Mouse (Mus musculus): ENCODE measurements at regions not wholly inside any gene's neighbourhood (a gene's known extent, or its start where the extent isn't known, plus 50 kb on each side); places are given as distances from the start of the nearest gene placed in this dataset.
"Not testable (repeated sequence)": the region's sequence is repeated elsewhere in the genome, so short reads cannot be mapped to it uniquely, and the experiment has no call there.

DNA sequence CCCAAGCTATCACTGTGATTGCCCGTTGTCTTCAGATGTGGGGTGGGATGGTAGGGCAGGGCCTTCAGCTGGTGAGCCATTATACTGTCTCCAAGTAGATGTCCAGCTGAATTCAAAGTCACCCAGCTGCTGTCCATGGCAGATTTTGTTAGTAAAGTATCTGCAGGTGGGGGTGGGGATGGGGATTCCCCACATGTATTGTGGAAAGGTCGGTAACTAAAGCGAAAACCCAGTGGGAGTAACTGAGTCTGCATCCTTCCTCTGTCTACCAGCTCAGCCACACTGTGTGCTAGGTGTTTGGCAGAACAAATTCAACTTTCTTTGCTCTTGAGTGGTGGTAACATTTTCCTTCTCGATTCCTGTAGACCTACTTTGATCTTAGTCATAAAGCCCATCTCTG lies 163.2 kb upstream of the 1700056E22Rik start:
- ATAC-seq: peak; percentile 46

DNA sequence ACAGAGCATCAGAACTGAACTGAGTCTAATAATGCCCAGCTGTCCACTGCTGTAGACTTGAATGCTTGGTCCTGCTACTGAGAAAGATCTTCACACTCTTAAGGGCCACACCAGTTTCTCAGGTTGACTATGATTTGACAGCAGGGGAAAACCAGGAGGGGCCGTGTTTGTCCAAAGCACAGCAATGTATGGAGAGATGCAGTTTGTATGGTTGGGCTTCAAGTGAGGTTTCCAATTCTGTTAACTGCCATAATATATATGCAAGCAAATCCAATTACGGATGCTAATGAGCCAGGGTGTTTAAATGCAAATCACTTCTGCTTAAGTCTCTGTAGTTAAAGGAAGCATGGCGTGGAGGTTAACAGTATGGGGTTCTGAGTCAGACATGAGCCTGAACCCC lies 157.2 kb upstream of the 1700056E22Rik start:
- ATAC-seq: no peak

DNA sequence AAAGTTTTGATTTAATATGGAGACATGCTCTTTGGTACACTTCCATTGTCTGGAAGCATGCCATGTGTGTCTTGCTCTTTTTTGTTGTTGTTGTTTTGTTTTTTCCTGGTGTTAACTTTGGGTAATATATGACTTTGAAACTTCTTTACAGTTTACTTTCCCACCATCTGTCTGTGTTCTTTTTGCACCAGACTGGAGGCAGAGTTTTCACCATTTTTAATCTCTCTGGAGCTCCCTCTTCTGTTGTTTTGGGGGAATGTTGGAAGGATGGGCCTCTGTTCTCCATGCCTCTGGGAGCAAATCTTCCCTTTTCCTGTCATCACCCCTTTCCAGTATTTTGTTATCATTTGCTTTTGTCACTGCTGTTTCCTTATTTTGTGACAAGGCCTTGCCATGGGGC lies 153.5 kb upstream of the 1700056E22Rik start:
- ATAC-seq: no peak

DNA sequence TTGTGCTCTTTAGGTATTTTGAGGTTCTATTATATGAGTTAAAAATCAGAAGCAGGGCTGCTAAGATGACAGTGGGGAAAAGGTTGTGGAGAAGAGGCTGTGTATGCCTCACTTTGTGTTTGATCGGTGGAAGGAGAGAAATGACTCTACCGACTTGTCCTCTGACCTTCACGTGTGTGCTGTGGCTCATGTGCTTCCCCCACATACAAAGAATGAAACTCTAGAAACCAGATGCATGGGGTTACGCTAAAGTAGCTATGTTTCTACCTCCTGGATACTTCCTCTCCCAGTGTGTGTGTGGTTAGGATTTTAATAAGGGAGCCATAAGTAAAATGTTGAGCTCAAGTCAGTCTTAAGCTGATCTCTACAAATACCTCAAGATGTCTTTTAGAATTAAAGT lies 148.1 kb upstream of the 1700056E22Rik start:
- ATAC-seq: no peak

DNA sequence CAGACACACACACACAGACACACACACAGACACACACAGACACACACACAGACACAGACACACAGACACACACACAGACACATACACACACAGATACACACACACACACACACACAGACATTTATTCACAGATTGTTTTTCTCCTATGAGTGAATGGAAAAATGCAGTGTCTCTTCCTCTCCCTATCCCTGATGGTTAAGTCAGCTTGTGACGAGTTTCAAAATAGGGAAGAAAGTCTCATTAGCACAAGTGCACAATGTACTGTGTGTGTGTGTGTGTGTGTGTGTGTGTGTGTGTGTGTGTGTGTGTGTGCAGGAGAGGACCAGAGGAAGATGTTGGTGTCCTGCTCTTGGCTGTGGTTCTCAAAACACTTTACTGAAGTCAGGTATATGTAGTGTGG lies 140.3 kb upstream of the 1700056E22Rik start:
- not testable (repeated sequence) for ATAC-seq

DNA sequence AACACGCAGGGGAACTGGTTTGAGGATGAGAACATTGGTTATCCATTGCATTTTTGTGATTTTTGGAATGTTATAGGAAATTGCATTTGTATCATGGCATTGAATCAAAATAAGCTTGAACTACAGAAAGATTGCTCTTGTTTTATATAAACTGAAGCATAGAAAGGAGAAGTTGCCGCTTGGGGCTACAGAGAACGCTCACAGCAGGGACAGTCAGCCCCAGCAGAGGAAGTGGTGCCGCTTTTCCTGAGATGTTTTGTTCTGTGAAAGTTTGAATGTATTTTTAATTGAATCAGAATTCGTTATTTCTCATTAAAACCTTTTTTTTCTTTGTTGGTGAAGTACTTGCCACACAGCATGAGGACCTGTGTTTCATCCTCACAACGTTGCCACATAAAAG lies 139.6 kb upstream of the 1700056E22Rik start:
- no peak for ATAC-seq

DNA sequence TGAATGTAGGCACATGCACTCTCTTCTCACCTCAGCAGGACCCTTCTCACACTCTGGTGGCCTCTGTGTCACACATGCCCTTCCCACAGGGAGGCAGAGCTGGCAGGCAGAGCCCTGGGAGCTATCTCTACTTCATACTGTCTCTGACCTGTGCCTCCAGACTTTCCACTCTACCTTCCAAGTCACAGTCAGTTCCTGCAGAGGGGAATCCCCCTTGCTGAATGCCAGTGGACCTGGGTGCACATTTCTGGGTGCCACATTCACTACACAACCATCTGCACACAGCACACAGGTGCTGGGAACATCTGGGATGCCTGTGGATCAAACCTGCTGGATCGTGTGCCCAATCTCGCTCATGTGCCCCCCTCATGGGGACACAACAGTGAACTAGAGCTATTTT lies 138.9 kb upstream of the 1700056E22Rik start:
- ATAC-seq: no peak

DNA sequence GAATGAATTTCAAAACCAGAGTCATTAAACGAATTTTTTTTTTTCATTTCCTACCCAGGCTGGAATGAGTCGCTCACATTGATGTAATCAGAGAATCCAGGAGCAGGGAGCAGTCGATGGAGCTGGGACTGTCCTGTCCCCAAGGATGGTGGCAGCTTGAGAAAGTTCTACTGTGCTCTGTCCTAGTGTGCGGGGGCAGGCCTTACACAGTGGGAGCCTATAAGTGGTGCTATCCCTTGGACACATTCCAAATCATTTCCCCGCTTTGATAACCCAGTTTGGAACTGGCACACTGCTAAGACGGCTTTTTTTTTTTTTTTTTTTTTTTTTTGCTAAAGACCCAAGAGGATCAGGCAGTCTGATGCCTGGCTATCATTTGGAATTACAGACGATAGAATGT lies 137.5 kb upstream of the 1700056E22Rik start:
- ATAC-seq: no peak

DNA sequence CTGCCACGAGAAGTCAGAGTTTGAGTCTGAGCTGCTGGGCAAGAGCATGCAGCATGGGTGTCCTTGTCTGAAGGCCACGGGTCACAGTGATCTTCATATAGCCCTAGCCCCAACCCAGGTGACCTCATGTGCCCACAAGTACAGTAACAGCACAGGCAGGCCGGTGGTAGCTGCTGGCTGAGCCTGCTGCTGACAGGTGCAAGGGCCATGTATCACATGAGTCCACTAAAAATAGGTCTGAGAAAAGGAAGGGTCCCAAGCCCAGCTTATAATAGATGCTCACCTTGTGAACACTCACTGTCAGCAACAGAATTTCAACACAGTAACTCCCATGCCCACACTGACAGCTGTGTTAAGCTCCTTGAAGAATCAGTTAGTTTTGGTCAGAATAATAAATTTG lies 136.8 kb upstream of the 1700056E22Rik start:
- ATAC-seq: no peak

DNA sequence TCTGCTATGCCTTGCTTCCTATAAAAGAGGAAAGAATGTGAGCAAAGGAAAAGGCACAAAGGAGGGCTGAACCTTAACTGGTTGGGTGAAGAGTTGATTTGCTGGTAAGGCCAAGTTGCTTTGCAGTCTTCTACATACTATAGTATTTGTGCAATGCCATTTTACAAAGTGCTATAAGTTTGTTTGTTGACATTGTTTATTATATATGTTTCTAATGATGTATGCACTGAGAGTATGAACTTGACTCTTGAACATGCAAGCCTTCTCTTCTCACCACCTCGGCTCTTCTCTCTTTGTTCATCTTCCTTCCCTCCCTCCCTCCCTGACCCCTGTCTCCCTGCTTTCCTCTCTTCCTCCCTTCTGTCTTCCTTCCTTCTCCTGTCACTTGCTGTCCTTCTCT lies 135.9 kb upstream of the 1700056E22Rik start:
- no peak for ATAC-seq

DNA sequence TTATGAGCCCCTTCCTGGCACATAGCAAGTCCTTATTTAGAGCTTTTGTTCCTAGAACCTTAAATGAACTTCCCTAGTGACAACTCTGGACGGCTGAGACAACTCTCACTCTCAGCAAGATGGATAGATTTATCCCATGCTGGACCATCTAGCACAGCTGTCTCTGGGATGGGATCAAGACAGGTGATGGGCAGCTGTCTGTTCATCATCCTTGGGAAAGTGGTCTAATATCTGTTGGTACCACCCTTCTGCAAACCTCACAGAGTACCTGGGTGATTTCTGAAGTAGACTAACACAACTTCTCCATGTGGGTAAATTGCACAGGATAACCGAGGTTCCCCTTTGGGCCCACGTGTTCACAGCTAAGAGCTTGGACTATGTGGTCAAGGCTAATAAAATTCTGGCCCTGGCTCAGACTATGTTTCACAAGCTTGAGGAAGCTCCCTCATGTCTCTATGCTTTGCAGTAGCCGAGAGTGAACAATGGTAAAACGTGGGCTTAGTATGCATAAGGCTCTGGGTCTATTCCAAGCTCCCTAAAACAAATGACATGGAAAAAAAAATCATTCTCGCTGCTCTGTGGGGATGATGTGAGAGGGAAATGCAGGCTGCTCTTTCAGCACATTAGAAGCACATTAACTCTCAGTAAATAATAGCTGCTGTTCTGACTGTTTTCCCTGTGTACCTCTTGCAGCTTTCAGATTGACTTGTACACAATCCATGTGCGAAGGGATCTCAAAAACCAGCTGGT lies 135.1 kb upstream of the 1700056E22Rik start:
- no peak for ATAC-seq

DNA sequence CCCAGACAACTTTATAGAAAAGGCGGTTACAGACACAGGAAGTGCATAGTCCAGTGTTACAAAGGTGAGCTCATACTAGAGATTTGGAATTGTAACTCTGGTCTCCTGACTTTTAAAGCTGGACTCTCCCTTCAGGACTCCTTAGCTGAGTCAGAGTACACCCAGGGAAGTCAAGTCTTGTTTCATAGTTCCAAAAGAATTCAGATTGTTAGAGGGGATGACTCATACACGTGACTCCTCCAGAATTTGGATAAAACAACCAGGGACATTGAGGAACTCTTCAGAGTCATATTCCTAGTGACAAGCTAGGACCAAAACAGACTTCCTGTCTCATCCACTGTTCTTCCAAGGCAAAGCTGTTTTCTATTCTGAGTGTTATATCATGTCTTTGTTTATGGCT lies 132.8 kb upstream of the 1700056E22Rik start:
- no peak for ATAC-seq

DNA sequence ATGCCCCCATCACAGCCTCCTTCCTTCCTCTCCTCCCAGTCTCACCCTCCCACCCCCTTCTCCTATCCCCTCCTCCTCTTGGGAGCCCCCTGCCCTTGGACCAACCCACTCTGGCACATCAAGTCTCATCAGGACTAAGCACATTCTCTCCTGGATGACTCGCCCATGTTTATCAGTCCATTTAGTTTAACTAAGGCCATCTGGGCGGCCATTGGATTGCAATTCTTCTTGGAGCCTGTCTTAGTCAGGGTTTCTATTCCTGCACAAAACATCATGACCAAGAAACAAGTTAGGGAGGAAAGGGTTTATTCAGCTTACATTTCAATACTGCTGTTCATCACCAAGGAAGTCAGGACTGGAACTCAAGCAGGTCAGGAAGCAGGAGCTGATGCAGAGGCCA lies 128.4 kb upstream of the 1700056E22Rik start:
- ATAC-seq: not testable (repeated sequence)

DNA sequence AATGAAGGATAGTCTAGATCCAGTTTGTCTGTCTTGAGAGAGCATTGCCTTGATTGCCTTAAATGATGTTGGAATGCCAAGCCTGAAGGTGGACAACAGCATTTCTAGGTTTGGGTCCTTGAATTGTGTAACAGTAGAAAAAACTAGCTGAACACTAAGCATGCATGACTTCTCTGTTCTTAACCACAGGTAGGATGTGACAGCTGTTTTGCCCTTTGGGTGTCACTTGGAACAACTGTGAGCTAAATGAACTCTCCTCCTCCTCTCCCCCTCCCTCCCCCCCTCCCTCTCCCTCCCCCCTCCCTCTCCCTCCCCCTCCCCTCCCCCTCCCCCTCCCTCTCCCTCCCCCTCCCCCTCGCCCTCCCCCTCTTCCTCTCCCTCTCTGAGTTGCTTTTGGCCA lies 113.6 kb upstream of the 1700056E22Rik start:
- no peak for ATAC-seq

DNA sequence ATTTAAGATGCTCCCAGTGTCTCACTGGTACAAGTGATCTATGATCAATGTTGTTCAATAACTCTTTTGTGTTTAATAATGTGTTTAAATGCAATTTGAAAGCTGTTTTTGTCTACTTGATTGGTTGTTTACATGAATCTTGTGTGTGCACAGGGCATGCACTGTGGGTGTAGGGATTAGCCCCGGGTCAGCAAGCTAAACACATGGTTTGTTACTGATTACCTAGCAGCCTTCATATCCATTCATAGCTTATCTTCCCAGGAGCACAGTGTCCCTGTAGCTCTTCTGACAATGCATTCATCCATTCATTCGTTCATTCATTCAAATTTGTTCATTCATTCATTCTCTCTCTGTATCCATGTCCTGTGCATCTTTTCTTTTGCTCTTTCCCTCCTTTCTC lies 108.9 kb upstream of the 1700056E22Rik start:
- ATAC-seq: no peak

DNA sequence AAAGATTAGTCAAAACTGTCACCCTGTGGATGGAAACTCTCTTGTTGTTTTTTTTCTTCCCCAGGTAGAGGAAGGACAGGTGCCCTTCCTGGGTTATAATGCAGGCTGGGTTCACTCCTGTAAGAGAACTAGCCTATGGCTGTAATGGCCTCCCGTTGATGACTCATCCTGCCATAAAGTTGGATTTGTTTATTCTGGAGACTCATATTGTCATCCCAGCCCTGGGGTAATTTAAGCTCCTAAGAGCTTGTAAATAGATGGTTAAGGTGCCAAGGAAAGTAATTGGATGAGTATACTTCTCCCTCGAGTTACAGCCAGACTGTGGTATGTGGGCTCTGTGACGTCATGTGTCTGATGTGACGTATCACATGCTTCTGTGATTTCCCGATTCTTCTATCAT lies 106.4 kb upstream of the 1700056E22Rik start:
- no peak for ATAC-seq

DNA sequence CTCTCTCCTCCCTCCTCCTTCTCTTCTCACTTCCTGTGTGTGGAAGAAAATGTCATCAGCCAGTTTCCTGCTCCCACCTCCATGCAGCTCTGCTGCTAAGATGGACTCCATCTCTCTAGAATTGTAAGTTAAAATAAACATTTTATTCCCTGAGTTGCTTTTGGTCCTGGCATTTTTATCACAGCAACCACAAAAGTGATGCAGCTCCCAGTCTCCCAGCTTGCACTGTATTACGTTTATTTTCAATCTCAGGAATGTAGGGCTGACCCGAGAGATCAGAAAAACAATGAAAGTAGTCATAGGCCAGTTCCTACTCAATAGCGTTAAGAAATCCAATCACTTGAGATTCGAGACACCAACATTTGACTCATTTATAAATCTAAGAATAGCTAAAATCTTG lies 106.0 kb upstream of the 1700056E22Rik start:
- peak; percentile 36 for ATAC-seq

DNA sequence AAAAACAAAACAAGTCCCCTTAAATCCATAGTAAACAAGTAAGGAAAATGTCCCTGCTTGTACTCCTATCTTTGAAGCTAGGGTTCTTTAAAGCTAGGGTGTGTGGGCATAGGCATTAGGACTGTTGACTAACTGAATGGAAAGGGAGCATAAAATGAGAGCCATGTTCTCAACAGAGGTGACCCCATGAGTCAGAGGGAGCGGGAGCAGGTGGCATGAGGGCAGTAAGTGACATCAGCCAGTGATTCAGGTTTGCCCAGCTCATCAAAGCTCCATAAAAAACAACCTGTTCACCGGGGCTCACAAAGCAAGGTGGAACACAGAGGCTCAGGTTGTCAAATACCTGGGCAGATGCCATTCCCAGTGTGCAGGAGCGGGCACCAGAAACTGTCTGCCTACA lies 104.6 kb upstream of the 1700056E22Rik start:
- no peak for ATAC-seq

DNA sequence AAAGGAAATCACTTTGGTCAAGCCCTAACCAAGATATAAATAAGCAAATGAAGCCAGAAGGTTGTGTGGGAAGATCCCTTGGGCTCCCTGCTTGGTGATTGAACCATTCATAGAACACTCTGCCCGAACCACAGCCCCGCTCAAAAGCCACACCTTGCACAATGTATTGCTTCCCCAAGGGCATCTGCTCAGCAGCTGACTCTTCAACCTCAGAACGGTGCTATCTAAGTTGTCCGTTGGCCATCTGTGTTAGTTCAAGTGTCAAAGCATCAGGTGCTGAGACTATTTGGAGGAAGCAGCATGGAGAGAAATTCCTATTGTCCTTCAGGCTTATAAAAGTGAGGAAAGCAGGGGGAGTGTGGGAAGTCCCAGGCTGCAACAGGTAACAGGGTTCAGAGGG lies 96.8 kb upstream of the 1700056E22Rik start:
- ATAC-seq: no peak

DNA sequence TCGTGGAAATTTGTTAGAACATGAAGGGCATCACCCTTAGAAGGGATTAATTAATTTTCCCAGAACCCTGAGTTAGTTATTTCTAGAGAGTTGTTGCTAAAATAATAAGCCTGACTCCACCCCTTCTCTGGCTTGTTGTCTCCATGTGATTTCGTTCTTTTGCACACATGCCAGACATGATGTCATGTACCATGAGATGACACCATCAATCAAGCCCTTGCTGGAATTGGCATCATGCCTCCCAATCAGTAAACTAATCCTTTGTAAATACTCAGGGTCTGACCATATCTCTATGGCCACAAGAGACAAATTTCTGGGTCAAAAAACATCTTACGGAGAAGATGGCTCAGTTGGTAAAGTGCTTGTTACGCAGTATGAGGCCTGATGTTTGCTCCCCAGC lies 93.2 kb upstream of the 1700056E22Rik start:
- ATAC-seq: no peak

DNA sequence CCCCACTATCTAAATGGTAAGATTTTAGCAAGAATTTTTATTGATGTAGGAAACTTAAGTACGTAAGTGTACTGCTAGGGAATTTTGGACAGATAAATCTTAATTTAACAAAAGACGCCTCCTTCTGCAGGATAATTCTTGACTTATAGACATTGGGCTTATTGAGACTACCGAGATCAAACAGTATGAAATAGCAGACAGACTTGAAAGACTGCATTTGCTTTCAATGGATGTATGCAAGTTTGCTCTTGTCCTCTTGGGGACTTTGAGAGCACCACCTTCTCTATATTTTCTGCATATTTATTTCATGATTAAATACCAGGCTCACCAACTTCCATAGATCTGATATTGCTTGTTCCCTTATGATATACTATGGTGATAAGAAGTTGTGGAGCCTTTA lies 92.8 kb upstream of the 1700056E22Rik start:
- ATAC-seq: no peak

All from activated CD4-positive, CD25-positive, alpha-beta regulatory T cell, adult 4 months (primary cell).